Mouse (Mus musculus): Measurements from ENCODE around the gene Nup107.

Gene Nup107

GRCm38 (mm10) chr10:117777103-117777470 is 15.4 kb downstream of the Nup107 start:
- no peak for DNase-seq

DNA sequence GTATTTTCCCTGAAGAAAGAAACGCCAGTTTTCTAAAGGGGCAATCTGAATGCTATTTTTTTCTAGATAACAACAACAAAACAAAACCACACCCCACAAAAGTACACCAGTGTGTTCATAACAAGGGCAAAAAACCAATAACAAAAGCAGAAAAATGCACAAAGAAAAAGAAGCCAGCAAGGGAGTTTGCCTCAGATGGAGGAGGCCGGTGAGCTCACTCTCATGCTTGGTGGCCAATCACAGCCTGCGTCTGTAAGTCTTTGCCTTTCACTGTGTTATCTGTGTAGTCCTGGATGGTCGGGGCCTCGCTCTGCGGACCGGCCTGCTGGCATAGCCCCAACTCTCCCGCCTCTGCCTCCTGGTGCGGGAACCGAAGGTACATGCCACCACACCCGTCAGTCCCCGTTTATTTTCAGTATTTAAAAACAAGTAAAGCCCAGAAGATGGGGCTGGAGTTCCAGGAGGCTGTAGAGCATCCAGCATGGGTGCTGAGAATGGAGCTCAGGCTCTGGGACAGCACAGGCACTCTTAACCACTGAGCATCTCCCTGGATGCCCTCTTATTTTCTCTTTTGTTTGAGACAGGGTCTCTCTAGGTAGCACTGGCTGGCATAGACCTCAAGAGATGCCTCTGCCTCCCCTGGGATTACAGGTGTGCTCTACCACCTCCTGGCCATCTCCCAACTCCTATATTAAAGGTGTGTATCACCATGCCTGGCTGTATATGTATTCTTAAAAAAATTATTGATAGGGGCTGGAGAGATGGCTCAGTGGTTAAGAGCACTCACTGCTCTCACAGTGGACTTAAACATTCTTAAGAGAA is 16.0 kb downstream of the Nup107 start:
- no peak for DNase-seq

DNA sequence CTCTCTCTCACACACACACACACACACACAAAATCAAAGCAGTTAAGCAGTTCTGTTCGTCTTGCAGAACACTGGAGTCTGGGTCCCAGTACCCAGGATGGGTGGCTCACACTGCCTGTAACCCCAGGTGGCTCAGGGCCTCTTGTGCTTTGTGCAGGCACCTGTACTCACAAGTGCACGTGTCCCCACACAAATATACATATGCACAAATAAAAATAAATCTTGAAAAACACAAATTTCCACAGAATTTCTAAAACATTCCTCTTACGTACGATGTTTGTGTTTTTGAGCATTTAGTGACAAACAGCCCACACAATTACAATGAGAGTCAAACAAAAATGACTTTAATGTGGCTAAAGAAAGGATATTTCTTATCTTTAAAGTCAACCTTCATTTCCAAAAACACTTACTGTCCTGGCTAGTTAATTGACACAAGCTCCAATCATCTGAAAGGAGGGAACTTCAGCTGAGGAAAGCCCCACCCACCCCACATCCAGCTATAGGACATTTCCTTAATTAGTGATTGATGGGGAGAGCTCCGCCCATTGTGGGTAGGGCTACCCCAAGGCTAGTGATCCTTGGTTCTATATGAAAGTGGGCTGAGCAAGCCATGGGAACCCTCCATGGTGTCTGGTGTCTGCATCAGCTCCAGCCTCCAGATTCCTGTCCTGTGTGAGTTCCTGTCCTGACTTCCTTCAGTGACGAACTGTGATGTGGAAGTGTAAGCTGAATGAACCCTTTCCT is 16.9 kb downstream of the Nup107 start:
- DNase-seq, result no peak

DNA sequence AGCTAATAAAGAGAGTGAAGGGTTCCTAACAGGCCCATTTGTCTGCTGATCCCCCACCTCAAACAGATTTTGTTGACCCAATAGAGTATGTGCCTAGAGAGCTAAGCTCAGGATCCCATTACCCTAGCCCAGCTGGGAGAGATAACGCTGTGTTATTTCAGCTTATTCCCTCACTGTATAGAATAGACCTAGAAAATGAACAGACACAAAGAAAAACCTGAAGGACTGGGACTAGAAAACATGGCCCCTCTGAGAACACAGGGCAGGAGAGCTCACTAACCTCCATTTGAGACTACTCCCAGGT is 17.7 kb downstream of the Nup107 start:
- no peak for DNase-seq

DNA sequence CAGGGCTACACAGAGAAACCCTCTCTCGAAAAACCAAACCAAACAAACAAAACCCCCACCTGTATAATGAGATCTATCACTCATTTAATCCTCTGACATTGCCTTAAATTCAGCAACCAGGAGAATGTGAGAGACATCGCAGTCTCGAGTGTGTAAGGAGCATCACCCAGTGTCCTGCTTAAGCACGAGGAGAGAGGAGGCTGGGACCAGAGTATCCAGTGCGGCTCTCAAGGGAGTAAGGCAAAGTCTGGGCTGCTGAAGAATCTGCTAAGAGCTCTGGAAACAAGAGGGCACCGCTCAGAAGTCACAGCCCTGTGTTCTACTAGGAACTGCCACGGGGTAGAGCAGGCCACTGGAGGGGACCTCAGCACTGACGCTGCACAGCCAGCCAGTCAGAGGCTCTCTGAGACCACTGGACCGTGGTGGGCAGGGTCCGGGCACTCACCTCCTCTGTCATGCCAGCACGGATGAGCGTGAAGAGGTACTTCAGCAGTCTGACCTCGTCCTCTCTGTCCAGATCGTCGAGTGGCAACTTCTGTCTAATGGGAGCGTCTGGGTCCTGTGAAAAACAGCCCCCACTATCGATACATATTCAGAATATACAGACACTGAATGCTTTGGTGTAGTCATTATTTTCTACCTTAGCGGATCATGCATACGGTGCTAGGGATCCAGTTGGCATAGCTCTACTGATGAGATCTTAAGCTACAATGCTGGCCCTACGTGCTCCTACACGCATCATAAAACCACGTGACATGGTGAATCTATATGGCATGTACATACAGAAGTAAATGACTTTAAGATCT is 18.3 kb downstream of the Nup107 start:
- DNase-seq, result peak in 1 of 2 experiments; percentile 17

DNA sequence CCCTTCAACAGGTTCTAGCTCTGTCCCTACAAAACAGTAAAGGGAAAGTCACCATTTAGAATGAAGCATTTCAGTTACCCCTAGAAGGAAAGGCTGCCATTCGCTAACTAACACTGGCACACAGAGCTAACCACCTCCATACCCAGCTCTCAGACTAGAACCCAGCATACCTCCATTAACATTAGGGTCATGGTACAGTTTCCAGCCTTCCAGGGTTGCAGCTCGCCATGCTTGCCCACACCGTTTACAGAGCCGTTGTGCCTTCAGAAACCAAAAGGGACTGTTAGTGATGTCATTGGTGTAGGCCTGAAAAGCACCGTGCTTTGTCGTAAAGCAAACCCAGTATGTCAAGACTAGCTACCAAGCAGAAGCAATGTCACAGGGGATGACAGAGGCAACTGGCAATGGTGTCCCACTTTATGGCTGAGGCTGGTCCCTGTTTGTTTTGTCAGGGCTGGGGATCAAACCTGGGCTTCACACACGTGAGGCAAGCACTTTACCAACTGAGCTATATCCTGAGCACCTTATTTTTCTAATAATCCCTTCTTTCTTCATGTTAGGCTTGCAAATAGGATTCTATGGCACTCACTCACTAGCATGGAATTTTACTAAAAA is 19.3 kb downstream of the Nup107 start:
- no peak for DNase-seq

DNA sequence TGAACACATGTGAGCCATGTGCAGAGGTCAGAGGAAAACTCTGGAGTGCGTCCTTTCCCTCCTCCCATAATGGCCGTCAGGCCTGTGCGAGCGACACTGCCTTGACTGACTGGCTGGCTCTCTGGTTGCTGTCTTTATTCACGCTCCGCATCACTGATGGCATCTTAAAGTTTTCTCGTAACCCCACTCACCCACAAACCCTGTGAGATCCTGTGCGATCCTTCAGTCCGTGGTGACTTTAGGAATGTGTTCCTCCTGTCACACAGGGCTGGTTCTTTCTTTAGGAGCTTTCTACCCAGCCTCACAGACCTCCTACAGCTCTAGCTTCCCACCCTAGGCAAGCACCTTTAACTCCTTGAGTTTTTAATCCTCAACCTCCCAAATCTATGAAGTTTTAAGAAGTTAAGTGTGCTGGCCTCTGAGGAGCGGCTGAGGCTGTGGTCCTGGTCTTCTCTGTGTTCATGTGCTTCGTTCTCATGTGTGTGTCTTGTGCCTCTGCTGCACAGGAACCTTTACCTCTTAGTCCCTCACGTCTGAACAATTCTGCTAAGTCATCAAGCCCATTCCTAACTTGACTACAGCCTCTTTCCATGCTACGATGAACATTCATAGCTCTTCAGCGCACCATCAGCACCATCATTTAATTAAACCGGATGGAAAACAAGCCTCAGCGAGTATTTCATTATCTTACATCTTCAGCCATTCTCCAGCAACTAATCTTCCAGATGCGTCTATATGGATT is 20.0 kb downstream of the Nup107 start:
- no peak for DNase-seq

GRCm38 (mm10) chr10:117771131-117771510 is 21.4 kb downstream of the Nup107 start:
- DNase-seq, result no peak

GRCm38 (mm10) chr10:117770286-117771130 is 22.0 kb downstream of the Nup107 start:
- no peak for DNase-seq

- DNase-seq, result no peak
Observed at GRCm38 (mm10) chr10:117769541-117770285, 22.8 kb downstream of the Nup107 start.

- no peak for DNase-seq
Observed at GRCm38 (mm10) chr10:117768141-117768440, 24.4 kb downstream of the Nup107 start.

- DNase-seq, result no peak
Observed at GRCm38 (mm10) chr10:117767286-117768140, 25.0 kb downstream of the Nup107 start.

- DNase-seq, result no peak
Observed at GRCm38 (mm10) chr10:117766896-117767160, 25.7 kb downstream of the Nup107 start.

DNA sequence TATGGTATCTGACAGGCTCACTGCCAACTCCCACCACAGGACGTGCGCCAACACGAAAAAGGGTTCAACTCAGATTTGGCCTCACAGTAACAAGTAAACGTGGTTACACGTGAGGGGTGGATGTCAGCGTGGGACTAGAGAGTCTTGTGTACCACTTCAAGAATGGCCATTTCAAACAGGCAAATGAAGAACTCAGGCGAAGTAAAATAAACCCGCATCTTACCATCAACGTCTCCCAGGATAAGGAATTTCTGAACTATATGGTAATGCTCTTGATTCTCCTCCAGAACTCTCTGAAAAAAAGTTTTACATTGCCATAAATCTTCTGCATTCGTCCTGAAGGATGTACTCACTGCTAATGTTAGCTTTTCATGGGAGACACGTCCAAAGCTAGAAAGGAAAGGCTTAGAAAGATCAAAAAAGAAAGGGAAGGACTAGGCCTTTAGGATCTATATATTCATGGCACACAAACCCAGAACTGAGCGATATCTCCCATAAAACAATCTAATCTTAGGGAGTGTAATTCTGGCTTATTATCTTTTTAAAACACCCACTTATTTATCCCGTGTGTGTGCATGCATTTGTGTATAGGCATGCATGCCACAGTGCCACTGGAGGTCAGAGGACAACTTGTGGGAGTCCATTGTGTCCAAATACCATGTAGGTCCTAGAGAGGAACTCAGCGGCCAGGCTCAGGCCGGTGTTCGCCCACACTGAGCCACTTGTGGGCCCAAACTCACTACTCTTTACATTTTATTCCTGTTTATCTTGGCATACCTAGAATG is 26.2 kb downstream of the Nup107 start:
- DNase-seq, result no peak

GRCm38 (mm10) chr10:117765116-117765894 is 27.2 kb downstream of the Nup107 start:
- DNase-seq, result no peak

DNA sequence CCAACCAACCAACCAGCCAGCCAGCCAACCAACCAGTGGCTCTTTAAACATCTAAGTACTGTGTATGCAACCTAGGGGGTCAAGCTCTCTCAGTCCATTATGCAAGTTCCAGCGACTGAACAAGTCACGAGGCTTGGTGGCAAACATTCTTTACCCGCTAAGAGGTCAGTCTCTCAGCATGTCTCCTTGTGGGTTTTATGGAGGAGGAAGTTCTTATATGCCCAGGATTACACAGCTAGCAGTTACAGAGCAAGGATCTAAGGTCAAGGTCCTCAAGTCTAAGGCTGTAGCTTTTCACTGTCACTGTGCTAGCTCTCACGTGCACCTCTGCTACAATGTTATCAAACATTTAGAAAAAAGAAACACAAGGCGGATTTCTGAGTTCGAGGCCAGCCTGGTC is 27.9 kb downstream of the Nup107 start:
- DNase-seq, result peak in 1 of 2 experiments; percentile 29

- DNase-seq, result no peak
Observed at GRCm38 (mm10) chr10:117763588-117764190, 28.8 kb downstream of the Nup107 start.

- no peak for DNase-seq
Observed at GRCm38 (mm10) chr10:117762966-117763365, 29.5 kb downstream of the Nup107 start.

Data from kidney, postnatal 36 days (tissue).